Mouse (Mus musculus) kidney, embryonic 14.5 days (tissue): Measurements from ENCODE around the gene Sox6. TPM values are rescaled to one million over a fixed set of nuclear protein-coding genes. Genes with fewer than 3 reads are reported as not detected.

Source experiments
- ATAC-seq: fragments of 200-750 bp; cut with Nextera tagmentation; 2 replicates; pipeline ENCODE4 v1.8.0; 2017; ENCODE audit warnings: moderate number of reproducible peaks, mild to moderate bottlenecking, moderate TSS enrichment, moderate library complexity; ENCODE audit not compliant: low FRiP score, low TSS enrichment
- H3K27ac ChIP-seq: fragments of 300-500 bp; sonication (generic); 2 replicates; pipeline ENCODE4 v1.5.1; 2014; ENCODE audit warnings: low read depth, mild to moderate bottlenecking, low read length, moderate library complexity, mixed read lengths
- H3K27me3 ChIP-seq: fragments of 300-500 bp; sonication (generic); 2 replicates; pipeline ENCODE4 v1.6.1; 2014; ENCODE audit warnings: mild to moderate bottlenecking, low read length; ENCODE audit not compliant: control insufficient read depth, insufficient read depth
- H3K36me3 ChIP-seq: fragments of 300-500 bp; sonication (generic); 2 replicates; pipeline ENCODE4 v1.6.1; 2014; ENCODE audit warnings: low read length, mixed read lengths; ENCODE audit not compliant: control insufficient read depth, insufficient read depth
- H3K4me1 ChIP-seq: fragments of 300-500 bp; sonication (generic); 2 replicates; pipeline ENCODE4 v1.6.1; 2014; ENCODE audit warnings: low read length, mixed read lengths; ENCODE audit not compliant: control insufficient read depth, insufficient read depth
- H3K4me2 ChIP-seq: fragments of 300-500 bp; sonication (generic); replicated peaks from 2 replicates; pipeline ENCODE4 v1.6.1; 2014; ENCODE audit warnings: low read depth, mild to moderate bottlenecking, low read length
- H3K4me3 ChIP-seq: fragments of 300-500 bp; sonication (generic); 2 replicates; pipeline ENCODE4 v1.5.1; 2014; ENCODE audit warnings: mild to moderate bottlenecking, low read length
- H3K9ac ChIP-seq: fragments of 300-500 bp; sonication (generic); 2 replicates; pipeline ENCODE4 v1.6.1; 2014; ENCODE audit warnings: low read depth, mild to moderate bottlenecking, low read length, moderate library complexity
- H3K9me3 ChIP-seq: fragments of 300-500 bp; sonication (generic); 2 replicates; pipeline ENCODE4 v1.6.1; 2016; ENCODE audit warnings: low read length; ENCODE audit not compliant: control insufficient read depth
- WGBS: fragments of 180-500 bp; shearing (Covaris S2); extraction: QIAGEN DNeasy Blood & Tissue Kit; methylation state at CpG from one replicate; pipeline ENCODE4 v1.1.7; 2014; 5-methylcytosine and 5-hydroxymethylcytosine counted together
- polyA plus RNA-seq: library from polyadenylated mRNA; unstranded; fragments of >200 nt; fragmentation: Nextera tagmentation; extraction: Ambion mirVana; gene quantifications from 2 replicates; pipeline ENCODE4 v1.2.1, GENCODE M21; 2014

The Sox6 gene
- polyA plus RNA-seq, 1 experiment from 2014 or later: 15.1 TPM

DNA sequence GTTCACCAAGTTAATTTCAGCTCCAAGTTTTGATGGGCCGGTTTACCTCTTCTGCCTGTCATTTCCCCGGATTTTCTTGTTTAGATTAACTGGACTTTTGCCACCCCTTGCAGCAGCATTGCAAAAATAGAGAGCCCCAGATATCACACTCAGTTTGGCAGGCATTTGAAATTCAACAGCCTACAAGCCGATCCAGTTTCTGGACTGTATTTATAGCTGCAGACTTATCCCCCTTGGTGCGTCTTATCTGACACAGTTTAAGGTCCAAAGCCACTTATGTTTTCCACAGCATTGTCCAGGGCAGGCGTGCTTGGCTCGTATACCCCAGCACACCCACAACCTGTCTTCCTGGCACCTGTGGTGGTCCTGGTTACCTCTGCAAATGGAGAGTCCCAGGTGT, 571.8 kb downstream of the Sox6 start:
- no peak overlapping the region for H3K4me3 ChIP-seq
- H3K9ac ChIP-seq: no peak overlapping the region
- no peak overlapping the region for H3K4me2 ChIP-seq
- peaks cover 4% of the 10 kb centered on the region for H3K9me3 ChIP-seq
- H3K36me3 ChIP-seq: no peaks in the 10 kb centered on the region
- H3K27me3 ChIP-seq: no peaks in the 10 kb centered on the region
- H3K27ac ChIP-seq: no peak overlapping the region
- WGBS: 82% methylated on average over 6 of the region's 6 CpGs
- no peaks in the 10 kb centered on the region for H3K4me1 ChIP-seq
- no peak for ATAC-seq

GRCm38 (mm10) chr7:115463367-115463766, 575.2 kb downstream of the Sox6 start:
- 92% methylated on average over 2 of the region's 2 CpGs for WGBS
- no peaks in the 10 kb centered on the region for H3K4me1 ChIP-seq
- H3K4me2 ChIP-seq: no peak overlapping the region
- H3K27me3 ChIP-seq: no peaks in the 10 kb centered on the region
- no peak overlapping the region for H3K27ac ChIP-seq
- no peak for ATAC-seq
- H3K9ac ChIP-seq: no peak overlapping the region
- H3K9me3 ChIP-seq: peaks cover 4% of the 10 kb centered on the region
- H3K4me3 ChIP-seq: no peak overlapping the region
- no peaks in the 10 kb centered on the region for H3K36me3 ChIP-seq

DNA sequence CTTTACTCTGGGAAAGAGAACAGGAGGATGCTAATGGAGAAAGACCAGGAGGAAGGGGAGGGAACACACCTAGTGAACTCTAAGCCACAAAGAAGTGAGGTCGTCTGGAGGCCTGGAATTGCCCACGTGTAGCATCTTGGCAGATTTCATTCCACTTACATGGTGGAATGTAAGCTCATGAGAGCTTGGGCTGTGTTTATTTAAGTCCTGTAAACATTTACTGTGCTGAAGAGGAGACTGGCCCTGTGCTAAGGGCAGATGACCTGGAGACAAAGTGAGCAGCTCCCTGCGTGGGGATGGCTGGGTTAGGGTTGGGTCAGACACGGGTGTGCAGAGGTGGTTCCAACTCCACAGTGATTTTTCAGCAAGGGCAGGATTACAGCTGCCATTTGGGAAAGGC, 576.3 kb downstream of the Sox6 start:
- H3K9me3 ChIP-seq: peaks cover 4% of the 10 kb centered on the region
- H3K4me1 ChIP-seq: no peaks in the 10 kb centered on the region
- H3K27ac ChIP-seq: no peak overlapping the region
- H3K4me2 ChIP-seq: no peak overlapping the region
- no peaks in the 10 kb centered on the region for H3K36me3 ChIP-seq
- no peaks in the 10 kb centered on the region for H3K27me3 ChIP-seq
- WGBS: 31% methylated on average over 4 of the region's 4 CpGs
- H3K9ac ChIP-seq: no peak overlapping the region
- no peak overlapping the region for H3K4me3 ChIP-seq
- no peak for ATAC-seq

GRCm38 (mm10) chr7:115454988-115455387, 583.6 kb downstream of the Sox6 start:
- 87% methylated on average over 5 of the region's 5 CpGs for WGBS
- no peaks in the 10 kb centered on the region for H3K36me3 ChIP-seq
- no peak overlapping the region for H3K9ac ChIP-seq
- H3K4me2 ChIP-seq: no peak overlapping the region
- H3K4me1 ChIP-seq: peaks cover 5% of the 10 kb centered on the region; the same call in 1 of the 2 replicates
- H3K4me3 ChIP-seq: no peak overlapping the region
- H3K27ac ChIP-seq: no peak overlapping the region
- no peaks in the 10 kb centered on the region; the same call in 1 of the 2 replicates for H3K27me3 ChIP-seq
- no peaks in the 10 kb centered on the region for H3K9me3 ChIP-seq
- ATAC-seq: no peak

- Histone ChIP-seq H3K27me3 (no peaks in the 10 kb centered on the region; the same call in 1 of the 2 replicates), H3K4me1 (peaks cover 7% of the 10 kb centered on the region), H3K4me2 (peak overlapping the region; percentile 34), H3K27ac (no peak overlapping the region), H3K4me3 (peak overlapping the region; percentile 6; the same call in 1 of the 2 replicates), H3K9ac (no peak overlapping the region), H3K36me3 (no peaks in the 10 kb centered on the region), H3K9me3 (no peaks in the 10 kb centered on the region)
- WGBS: 41% methylated on average over 7 of the region's 7 CpGs
- ATAC-seq: no peak
Measured at GRCm38 (mm10) chr7:115453713-115454073, 584.9 kb downstream of the Sox6 start.

- Histone ChIP-seq H3K4me1 (peaks cover 12% of the 10 kb centered on the region), H3K4me2 (peak overlapping the region; percentile 34), H3K27ac (no peak overlapping the region), H3K36me3 (no peaks in the 10 kb centered on the region), H3K9ac (no peak overlapping the region), H3K4me3 (peak overlapping the region; percentile 6; the same call in 1 of the 2 replicates), H3K9me3 (no peaks in the 10 kb centered on the region), H3K27me3 (no peaks in the 10 kb centered on the region; the same call in 1 of the 2 replicates)
- 23% methylated on average over 21 of the region's 21 CpGs for WGBS
- peak; percentile 78 for ATAC-seq
Measured at GRCm38 (mm10) chr7:115453042-115453712, 585.4 kb downstream of the Sox6 start.

DNA sequence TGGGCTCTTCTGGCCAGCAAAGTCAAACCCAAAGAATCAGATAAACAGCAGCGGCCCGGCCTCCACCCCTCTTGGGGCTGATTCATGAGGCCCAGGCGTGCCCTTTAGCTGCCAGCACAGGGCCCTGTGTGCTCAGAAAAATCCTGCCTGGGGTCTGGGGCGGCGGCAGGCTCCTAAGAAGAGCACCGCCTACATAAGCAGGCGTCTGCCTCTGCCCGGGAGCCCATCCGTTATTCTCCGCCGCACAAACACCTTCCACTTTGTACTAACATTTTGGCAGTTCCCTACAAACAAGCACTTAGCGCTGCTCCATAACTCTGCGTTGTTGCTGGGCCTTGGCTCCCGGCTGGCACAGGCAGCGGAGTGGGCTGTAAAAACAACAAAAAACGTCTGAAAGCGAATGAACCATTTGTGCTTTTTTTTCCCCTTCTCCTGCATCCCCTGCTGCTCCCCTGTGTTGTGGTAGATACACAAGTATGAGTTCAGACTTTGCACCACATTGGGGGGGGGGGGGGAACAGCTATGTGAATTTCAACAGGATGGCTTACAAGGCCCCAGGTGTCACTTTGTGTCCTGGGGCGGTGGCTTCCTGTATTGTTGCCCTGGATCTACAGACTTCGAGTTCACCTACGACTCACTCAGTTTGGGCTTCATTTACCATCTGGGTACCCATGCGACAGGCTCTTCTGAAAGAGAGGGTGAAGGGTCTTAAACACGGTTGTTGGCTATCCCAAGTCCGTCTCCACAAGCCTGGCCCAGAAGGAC, 588.0 kb downstream of the Sox6 start:
- Histone ChIP-seq H3K27ac (no peak overlapping the region), H3K36me3 (no peaks in the 10 kb centered on the region), H3K9ac (no peak overlapping the region), H3K27me3 (no peaks in the 10 kb centered on the region; the same call in 1 of the 2 replicates), H3K4me3 (no peak overlapping the region), H3K9me3 (no peaks in the 10 kb centered on the region), H3K4me2 (no peak overlapping the region), H3K4me1 (peaks cover 12% of the 10 kb centered on the region)
- no peak for ATAC-seq
- WGBS: 30% methylated on average over 23 of the region's 23 CpGs

- no peaks in the 10 kb centered on the region; the same call in 1 of the 2 replicates for H3K27me3 ChIP-seq
- H3K9me3 ChIP-seq: no peaks in the 10 kb centered on the region
- no peak overlapping the region for H3K9ac ChIP-seq
- H3K36me3 ChIP-seq: no peaks in the 10 kb centered on the region
- H3K4me3 ChIP-seq: no peak overlapping the region
- 45% methylated on average over 8 of the region's 8 CpGs for WGBS
- peaks cover 12% of the 10 kb centered on the region for H3K4me1 ChIP-seq
- no peak overlapping the region for H3K4me2 ChIP-seq
- ATAC-seq: no peak; the same call in 1 of the 2 replicates
- H3K27ac ChIP-seq: no peak overlapping the region
Measured at GRCm38 (mm10) chr7:115448403-115449025, 590.1 kb downstream of the Sox6 start.

- ATAC-seq: no peak
Measured at GRCm38 (mm10) chr7:115447091-115447490, 591.5 kb downstream of the Sox6 start.

More at GRCm38 (mm10) chr7:115447091-115447490, 591.5 kb downstream of the Sox6 start:
- Histone ChIP-seq H3K36me3 (no peaks in the 10 kb centered on the region), H3K4me2 (no peak overlapping the region), H3K27ac (no peak overlapping the region), H3K4me3 (no peak overlapping the region), H3K9ac (no peak overlapping the region), H3K27me3 (no peaks in the 10 kb centered on the region; the same call in 1 of the 2 replicates), H3K4me1 (peaks cover 12% of the 10 kb centered on the region), H3K9me3 (no peaks in the 10 kb centered on the region)
- WGBS: 73% methylated on average over 3 of the region's 3 CpGs
